In the genomic region with DNA sequence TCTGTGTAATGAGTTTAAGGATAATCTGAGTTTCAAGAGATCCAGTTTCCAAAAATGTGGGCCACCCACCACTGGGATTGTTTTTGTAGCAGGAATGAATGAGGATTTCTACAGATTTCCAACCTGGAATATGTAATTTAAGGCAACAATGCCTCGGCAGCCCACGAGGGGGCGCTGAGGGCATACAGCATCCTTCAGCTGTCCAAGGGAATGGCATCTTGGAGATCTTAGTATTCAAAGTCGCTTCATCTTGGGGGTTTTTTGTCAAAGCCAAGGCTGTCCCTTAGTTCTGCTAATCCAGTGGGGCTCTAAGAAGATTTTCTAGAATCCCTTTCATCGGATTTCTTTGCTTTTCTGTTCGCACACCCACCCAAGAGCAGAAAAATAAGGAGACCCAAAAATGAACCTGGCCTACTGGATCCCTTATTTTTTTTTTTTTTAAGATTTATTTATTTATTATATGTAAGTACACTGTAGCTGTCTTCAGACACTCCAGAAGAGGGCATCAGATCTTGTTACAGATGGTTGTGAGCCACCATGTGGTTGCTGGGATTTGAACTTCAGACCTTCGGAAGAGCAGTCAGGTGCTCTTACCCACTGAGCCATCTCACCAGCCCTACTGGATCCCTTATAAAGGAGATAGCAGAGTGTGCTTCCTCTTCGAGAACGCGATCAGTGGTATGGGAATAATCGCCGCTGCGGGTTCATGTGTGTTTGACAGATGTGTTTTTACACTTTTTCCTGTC, we compare ENCODE assay signal across 8 mouse cellular contexts. TPM values are rescaled to one million over a fixed set of nuclear protein-coding genes. Genes with fewer than 3 reads are reported as not detected.
A peak's percentile ranks its signal among the peaks of the same experiment; 100 is the strongest.
DNase-seq lines count a peak whose midpoint lies in the region; ATAC-seq lines count a peak whose summit lies in the region.

No protein-coding gene starts in this region.

- ATAC-seq in frontal cortex, adult (ENCODE audit: low TSS enrichment), result no peak
- peak; percentile 59 for ATAC-seq in megakaryocyte, adult 5-6 weeks (ENCODE audit: poor library complexity, severe bottlenecking)

- peak; percentile 54 to 67 for DNase-seq in frontal cortex, postnatal 10 days (ENCODE audit: low spot score in 2 of 2)
- peak; percentile 69 for DNase-seq in MEL-GATA-1-ER (ENCODE audit: extremely low read depth, low read depth)
- peak; percentile 68 for DNase-seq in cerebellum, adult 9-11 months
- peak; percentile 45 for DNase-seq in gastrocnemius, postnatal 25 days
- peak; percentile 68 for DNase-seq in left cerebral cortex, adult 11 months (ENCODE audit: low spot score)
- peak; percentile 75 to 83 for DNase-seq in spleen, postnatal 10 days (ENCODE audit: low spot score in 2 of 2)

RNA-seq across cellular contexts. Expression of gene Hectd4, which starts 4.5 kb away (rescaled TPM):
- total RNA-seq in gastrocnemius, postnatal 25 days (2021), result 10 to 100 TPM; 11.7 TPM
- total RNA-seq in megakaryocyte, adult 5-6 weeks (2015), result 12.0 and 17.0 TPM in 2 replicates
- total RNA-seq in megakaryocyte, adult 5-6 weeks (2017), result 8.6 and 15.2 TPM in 2 replicates

RNA-seq across cellular contexts. Expression of gene Rpl6, which starts 11.3 kb away (rescaled TPM):
- total RNA-seq in gastrocnemius, postnatal 25 days (2021), result 100 to 1,000 TPM; 444 to 447 TPM
- total RNA-seq in megakaryocyte, adult 5-6 weeks (2015), result 1,545 and 1,566 TPM in 2 replicates
- 945 and 954 TPM in 2 replicates for total RNA-seq in megakaryocyte, adult 5-6 weeks (2017)

RNA-seq across cellular contexts. Expression of gene Ptpn11, which starts 24.4 kb away (rescaled TPM):
- 10 to 100 TPM; 65.5 to 75.5 TPM for total RNA-seq in gastrocnemius, postnatal 25 days (2021)
- total RNA-seq in megakaryocyte, adult 5-6 weeks (2015), result 20.1 and 20.2 TPM in 2 replicates
- total RNA-seq in megakaryocyte, adult 5-6 weeks (2017), result 37.8 and 40.9 TPM in 2 replicates
